Mouse (Mus musculus): ENCODE measurements at regions not wholly inside any gene's neighbourhood (a gene's known extent, or its start where the extent isn't known, plus 50 kb on each side); places are given as distances from the start of the nearest gene placed in this dataset.

DNA sequence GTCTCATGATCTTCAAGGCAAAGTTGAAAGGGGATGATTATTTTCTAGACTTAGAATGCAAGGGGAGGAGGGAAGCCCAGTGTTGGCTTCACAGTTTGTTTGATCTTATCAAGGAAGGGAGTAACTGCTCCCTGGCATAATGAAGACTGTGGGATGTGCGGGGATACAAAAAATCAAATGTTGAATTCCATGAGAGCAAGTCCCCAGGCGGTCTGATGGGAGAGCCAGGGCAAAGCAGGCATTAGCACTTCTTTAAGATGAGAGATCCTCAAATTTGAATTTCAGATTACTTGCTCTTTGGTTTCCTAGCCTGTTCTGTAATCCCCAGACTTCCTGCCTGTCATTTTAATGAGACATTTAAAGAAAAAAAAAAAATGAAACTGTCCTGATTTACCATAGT, 525.6 kb upstream of the Man1a start:
- no peak for DNase-seq (ENCODE audit: low spot score in 2 of 2)

GRCm38 (mm10) chr10:54595072-54595471, 518.7 kb upstream of the Man1a start:
- DNase-seq (ENCODE audit: low spot score in 2 of 2), result no peak

- peak in 1 of 2 experiments; percentile 6 for DNase-seq (ENCODE audit: low spot score in 2 of 2)
These were observed 482.2 kb upstream of the Man1a start for GRCm38 (mm10) chr10:54558636-54559035.

- no peak for DNase-seq (ENCODE audit: low spot score in 2 of 2)
These were observed 475.5 kb upstream of the Man1a start for GRCm38 (mm10) chr10:54551734-54552397.

DNA sequence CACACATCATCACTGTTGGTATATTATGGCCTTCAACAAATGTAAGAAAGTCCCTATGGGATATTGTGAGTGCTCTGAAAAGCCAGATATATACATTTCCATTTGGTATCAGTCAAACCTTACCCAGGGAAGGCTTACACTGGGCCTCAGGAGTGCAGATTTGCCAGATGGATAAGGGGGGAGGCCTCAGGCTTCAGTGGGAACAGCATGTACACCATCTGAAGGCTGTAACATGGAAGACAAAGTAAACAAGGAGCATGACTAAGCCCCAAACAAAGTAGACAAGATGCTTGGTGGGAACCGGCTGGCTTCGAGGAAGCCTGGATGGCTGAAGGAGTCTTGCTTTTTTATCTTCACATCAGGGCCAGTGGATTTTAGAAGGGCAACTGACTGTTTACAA, 474.3 kb upstream of the Man1a start:
- DNase-seq (ENCODE audit: low spot score in 2 of 2), result no peak

GRCm38 (mm10) chr10:54548977-54549376, 472.6 kb upstream of the Man1a start:
- DNase-seq (ENCODE audit: low spot score in 2 of 2), result no peak

DNA sequence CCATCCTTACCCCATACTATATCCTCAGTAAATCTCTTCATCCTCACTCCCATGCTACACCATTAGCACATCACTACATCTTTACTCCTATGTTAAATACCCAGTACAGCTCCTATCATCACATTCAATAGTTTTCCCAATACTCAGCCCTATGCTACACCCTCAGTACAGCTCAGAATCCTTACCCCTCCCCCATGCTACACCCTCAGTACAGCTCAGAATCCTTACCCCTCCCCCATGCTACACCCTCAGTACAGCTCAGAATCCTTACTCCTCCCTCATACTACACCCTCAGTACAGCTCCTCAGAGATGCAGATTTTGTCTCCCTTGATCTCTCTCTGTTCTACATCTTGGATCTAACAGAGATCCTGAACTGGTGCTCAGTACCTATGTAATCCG, 472.1 kb upstream of the Man1a start:
- DNase-seq (ENCODE audit: low spot score in 2 of 2), result no peak

GRCm38 (mm10) chr10:54532581-54532980, 456.2 kb upstream of the Man1a start:
- no peak for DNase-seq (ENCODE audit: low spot score in 2 of 2)

DNA sequence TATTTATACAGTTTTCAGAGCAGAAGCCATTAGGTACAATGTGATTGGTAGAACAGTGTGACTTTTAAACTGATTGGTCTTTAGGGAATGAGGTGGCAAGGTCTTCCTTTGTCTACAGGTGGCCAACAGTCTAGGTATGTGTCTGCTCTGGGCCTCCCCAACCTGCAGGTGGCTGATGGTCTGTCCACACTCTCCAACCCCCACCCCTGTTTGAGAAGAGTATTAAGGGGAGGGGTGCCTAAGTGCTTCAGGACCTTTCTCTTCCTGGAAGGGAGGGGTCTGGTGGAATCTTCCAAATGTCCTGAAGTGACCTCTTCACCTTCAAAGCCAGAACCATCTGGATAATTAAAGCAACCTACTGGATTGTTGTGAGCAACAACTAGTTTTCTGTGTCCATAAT, 434.4 kb upstream of the Man1a start:
- no peak for DNase-seq (ENCODE audit: low spot score in 2 of 2)

DNA sequence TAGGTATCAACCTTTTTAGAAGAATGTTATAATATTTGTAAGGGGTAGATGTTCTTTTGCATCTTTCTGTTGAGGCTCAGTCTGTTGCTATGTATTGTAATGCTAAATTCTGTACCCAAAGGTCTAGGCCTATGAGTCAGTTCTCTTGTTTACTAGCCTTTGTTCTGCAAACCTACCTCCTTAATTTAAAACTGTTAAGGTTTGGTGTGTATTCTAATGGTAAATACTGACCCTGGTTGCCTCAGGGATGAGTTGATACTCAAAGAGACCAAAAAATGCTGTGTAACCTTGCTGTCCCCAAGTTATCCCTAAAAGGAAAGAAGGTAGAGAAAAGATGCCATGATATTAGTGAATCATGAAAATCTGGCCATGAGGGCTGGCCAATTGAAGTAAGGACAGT, 433.4 kb upstream of the Man1a start:
- no peak for DNase-seq (ENCODE audit: low spot score in 2 of 2)

Measured in cerebellum, postnatal 4 days (tissue).